Mouse (Mus musculus): Measurements from ENCODE around the gene D5Ertd579e.

DNA sequence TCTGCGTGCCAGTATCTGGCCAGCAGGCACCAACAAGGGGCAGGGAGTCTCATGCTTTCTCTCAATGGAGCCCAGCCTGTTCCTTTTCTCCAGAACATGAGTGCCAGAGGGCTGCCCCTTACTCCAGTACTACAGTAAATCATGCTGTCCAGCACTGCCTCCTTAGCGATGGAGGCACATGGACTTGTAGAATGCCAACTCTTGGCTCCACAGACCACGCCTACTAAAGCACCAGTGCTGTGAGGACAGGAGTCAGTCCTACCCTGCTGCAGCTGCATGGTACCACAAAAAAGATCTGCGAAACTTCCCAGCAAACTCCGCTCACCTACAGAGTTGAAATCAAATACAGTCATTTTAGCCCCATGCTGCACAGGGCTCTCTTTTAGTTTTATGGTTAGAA is 72.2 kb downstream of the D5Ertd579e start:
- TF ChIP-seq CTCF (IDR thresholded peaks at IDR 0.05; ENCODE audit: extremely low read depth, insufficient read length, insufficient replicate concordance, low read depth, low read length), result no peak
- TF ChIP-seq POLR2A (IDR thresholded peaks at IDR 0.05; ENCODE audit: low read depth, low read length), result no peak
